Mouse (Mus musculus) cerebellum, postnatal 4 days (tissue): ENCODE measurements at regions not wholly inside any gene's neighbourhood (a gene's known extent, or its start where the extent isn't known, plus 50 kb on each side); places are given as distances from the start of the nearest gene placed in this dataset.

Experiments used
- DNase-seq, 2 experiments: peaks; one replicate each; pipeline ENCODE4 v3.0.0; 2022; ENCODE audit warnings: low spot score in 2 of 2, mixed read lengths in 1 of 2

DNA sequence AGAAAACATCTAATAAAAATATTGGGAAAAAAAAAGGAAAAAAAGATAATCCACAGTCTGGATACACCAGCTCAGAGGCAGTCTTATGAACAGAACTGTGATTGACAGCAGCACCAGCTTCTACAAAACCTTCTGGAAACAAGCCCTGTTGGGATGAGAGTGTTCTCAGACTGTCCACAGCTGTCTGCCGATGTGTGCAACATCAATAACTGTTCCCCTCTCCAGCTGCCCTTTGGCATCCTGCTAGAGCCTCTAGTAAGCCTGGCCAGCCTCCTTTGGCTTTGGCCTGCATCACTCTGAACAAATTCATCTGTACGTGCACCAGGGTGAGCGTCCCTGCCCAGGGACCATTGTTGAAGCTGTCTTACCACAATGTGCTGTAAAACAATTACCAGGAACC, 137.0 kb upstream of the Irs2 start:
- no peak for DNase-seq

DNA sequence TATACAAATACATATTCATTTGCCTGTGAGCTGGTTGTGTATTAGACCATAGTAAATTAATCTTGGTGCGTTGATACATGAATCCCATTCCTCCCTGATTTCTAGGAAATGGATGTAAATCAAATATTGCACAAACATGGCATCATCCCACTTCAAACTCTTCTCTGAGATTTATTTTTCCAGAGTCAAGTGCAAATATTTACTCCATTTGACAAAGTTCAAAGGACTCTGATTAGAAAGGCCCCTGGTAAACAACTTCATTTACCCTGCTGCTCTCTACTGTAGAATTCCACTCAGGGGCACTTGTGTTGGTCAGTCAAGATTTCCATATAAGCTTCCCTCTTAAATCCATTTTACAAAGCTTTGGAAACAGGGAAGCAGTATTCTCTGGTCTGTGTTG, 132.3 kb upstream of the Irs2 start:
- DNase-seq = no peak

DNA sequence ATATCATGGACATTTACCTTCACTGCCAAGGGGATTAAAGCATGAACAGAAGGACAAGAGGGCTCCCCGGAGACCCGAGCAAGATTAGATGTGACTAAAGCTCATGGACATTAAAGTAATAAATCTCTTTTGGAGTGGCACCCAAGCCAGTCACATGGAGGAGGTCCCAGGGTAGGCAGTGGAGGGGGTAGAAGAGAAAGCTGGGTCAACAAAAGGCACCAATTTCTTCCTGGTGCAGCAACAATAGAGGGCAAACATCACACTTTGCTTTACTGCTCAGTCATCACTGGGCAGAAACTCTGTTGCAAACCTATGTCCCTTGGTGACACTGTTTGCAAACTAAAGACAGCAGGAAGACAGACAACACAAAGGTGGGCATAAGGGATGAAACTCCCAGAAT, 131.0 kb upstream of the Irs2 start:
- DNase-seq = no peak

DNA sequence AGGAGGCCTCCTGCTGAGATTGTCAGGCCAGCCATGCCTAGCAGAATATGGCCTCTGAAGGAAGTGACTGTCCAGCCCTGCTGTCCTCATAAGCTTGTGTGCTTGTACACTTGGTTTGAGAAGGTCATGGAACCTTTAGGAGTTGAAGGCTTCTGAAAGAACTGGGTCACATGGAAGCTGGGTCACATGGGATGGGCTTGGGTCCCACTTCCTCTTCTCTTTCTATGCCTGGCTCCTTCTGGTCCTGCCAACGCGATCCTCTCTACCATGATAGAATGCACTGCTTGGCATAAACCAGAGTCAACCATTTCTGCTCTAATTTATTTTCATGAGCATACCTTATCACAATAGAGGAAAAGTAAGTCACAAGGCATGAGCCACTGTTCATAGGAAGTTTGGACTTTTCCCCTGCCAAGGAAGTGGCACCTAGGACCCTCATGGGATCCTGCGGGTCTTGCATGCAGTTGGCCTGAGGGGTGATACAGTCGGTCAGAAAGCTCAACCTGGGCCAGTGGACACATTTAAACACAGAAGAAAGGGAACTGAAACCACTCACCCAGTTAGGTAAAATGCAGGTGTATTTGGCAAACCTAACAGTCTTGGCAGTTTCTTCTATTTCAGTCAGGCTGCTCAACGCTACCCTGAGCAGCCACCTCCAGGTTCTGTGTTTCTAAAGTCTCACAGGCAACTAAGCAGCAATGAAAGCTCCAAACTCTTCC, 130.2 kb upstream of the Irs2 start:
- DNase-seq = no peak

DNA sequence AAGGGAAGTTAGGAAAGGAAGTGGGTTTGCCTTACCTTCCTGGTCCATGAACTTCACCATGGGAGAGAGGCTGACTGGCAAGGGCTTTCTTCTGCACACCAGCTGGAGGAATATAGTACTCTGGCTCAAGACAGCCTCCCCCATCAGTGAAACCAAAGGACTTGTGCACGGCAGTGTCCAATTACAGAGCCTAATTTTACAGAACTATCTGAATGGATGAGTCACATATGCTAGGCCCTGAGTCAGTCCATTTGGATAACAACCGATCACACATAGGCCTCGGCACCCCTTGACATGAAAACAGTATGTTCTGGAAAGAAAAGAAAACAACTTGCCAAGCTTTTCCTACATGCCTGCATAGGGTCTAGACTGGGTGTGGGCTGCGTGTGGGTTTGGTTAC, 128.3 kb upstream of the Irs2 start:
- no peak for DNase-seq

DNA sequence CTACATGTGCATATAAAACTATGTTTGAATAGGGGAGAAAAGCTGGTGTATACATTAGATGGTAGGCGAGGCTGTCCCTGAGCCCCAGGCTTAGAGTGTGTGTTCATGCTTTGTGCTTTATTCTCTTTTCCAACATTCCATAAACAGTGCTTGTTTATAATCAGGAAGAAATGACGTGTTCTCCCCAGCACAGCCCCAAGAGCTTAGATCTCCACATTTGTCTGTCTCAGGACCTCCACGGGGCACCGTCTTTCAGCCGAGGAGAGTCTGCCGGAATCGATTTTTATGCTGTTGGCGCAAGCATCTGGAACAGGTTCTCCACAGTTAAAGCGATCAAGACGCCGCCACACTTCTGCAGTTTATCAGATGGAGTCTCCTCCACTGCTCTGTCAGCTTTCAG, 126.9 kb upstream of the Irs2 start:
- DNase-seq = no peak

DNA sequence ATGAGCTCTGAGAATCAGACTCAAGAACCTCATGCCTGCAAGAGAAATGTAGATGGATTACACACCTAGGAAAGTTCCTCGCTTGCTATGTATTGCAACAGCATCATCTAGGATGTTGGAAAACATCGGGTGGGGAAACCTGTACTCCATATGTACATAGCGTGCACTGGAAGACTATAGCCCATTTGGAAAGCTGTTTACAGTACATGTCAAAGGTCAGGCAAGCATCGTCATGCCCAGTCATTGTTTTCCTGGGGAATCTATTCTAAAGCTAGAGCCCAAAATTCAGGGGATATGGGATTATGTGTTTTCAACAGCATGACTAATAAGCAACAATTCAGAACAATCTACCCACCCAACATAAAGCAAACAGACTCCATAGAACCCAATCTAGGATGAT, 126.3 kb upstream of the Irs2 start:
- no peak for DNase-seq

DNA sequence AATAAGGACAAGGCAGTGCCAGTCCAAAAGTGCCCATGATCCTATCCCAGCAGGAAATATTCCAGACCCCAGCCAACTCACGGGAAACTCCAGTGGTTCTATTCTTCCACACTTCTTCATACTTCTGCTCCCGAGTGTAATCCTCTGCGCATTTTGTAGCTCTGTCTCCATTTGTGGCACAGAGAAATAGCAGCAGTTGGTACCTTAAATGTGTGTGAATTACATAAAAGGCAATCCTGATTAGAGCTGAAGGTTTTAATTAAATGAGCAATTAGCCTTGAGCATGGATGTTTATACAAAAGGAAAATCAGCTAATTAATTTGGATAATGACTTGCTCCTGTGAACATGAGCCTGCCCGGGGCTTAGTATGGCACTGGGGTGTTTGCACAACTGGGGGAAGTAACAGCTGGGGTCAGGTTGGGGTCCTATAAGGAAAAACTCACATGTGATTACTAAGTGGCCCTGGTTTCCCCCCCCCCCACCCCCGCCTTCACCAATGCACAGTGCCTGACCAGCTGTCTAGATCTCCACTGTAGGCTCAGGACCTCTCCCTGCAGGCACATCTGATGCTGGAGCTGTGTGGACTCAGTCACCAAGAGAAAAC, 110.9 kb upstream of the Irs2 start:
- no peak for DNase-seq

DNA sequence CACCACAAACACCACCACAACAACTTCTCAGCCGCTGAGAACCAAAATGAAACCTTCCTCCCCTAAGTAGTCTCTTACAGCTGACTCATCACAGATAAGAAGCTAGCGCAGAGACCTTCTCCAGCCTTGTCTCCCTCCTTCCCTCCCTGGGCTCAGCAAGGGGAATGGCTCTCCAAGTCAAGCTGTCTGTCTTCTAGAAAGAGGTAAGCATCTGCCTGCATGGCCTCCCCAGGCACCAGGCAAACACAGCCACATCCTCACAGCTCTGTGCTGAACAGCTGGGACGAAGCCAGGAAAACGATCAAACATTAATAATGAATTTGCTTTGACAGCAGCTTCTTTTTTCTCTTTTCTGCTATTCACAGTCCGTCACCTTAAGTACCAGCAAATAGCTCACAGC, 108.3 kb upstream of the Irs2 start:
- peak in 1 of 2 experiments; percentile 15 for DNase-seq

DNA sequence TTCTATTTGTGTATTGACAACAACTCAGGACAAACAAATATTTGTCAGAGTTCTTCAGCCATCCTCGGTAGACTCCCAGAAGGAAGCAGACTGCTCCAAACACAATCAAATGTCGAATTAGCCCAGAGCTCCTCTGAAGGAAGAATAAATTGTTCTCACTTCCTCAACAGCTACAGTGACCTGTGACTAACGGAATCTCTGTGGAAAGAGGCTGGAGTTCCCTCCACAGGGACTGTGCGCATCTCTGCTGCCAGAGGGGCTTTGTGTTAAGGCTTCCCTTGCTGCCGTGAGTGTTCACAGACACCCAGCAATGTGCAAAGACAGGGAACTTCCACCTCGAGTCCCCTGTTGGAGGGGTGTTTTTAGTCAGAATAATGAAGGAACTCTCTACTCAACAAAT, 107.0 kb upstream of the Irs2 start:
- DNase-seq = no peak

DNA sequence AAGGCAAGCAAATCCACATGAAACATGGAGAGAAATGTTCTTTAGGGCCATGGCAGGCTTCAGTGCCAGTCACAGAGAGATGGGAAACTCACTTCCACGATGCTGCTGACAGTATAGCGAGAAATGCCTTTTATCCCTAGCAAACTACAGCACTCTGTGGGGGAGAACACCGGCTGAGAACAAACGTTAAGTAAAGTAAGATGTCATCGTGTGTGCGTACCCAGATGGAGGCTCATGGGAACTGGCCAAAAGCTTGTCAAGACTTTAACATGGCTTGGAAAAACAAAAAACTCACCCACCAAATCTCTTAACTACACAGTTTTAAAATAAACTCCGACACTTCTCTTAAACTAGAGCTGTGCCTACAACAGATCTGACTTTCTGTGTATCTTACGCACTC, 106.3 kb upstream of the Irs2 start:
- DNase-seq = no peak

DNA sequence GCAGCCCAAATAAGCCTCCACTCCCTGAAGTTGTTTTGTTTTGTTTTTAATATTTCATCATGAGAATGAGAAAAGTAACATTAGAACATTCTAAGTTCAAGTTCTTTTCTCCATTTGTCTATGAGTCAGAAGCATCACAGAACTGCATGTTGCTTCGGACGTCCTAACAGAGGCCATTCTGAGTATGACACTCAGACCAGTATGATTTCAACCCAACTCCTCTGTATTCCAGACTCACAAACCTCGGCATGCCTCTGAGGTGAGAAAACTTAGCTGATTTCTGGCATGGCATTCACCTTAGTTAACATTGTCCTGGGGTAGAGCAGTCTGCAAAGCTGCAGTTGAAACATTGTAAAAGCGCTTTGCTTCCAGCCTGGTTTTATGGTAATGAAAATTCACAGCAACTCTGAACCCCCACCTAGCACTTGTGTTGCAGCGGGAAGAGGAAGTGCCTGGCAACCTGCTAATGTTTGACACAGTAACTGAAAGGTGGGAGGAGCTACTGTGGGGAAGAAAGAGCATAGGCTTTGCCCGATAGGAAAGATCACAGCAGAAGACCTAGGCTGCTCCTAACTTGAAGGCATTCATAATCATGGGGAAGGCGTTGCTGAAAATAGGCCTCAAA, 104.8 kb upstream of the Irs2 start:
- DNase-seq = no peak

DNA sequence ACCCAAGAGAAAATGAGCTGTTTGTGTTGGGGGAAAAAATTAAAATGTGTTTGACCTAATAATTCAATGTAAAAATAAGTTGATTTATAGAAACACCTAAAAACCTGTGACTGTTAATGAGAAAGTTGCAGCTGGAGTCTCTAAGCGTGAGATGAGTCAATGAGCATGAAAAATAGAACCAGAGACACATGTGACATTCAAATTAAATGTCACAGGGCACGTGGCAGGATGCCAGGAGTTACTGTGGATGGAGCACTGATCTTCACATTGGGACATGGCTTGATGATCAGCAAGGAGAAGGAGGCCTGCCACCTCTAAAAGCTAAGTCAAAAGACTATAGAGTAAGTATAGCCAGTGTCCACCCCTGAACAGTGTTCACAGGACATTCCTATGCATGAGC, 103.7 kb upstream of the Irs2 start:
- no peak for DNase-seq

DNA sequence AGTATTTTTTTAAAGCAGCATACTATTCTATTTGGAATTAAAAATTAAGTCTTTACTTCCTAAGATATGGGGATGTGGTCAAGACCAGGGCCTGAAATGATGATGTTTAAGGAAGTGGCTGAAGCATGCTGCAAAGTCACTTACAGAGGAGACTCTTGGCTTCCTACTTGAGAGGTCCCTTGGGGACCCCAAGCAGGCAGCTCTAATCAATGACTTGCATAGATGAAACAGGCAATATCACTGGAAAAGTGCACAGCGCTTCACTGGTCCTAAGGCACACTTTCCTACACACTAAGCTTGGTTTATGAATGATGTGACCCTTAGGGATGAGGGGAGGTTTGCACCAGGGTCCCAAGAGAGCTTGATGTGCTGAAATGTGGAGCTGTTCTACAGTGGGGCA, 99.2 kb upstream of the Irs2 start:
- DNase-seq = no peak

DNA sequence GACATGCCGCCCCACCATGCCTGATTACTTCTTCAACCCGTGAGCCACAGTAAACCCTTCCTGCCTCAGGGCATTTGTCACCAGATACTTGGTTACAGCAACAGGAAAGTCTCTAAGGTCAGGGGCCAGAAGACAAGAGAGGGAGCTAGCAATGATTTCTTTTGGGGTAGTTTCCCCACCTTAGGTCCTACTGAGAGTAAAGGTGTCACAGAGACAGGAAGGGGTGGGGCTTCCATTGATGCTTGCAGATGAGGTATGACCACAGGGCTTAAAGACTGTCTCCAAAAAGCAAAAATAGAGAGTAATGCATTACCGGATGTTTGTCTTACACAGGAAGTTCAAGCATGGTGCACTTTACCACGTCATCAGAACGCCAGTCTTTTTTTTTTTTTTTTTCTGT, 98.8 kb upstream of the Irs2 start:
- no peak for DNase-seq

DNA sequence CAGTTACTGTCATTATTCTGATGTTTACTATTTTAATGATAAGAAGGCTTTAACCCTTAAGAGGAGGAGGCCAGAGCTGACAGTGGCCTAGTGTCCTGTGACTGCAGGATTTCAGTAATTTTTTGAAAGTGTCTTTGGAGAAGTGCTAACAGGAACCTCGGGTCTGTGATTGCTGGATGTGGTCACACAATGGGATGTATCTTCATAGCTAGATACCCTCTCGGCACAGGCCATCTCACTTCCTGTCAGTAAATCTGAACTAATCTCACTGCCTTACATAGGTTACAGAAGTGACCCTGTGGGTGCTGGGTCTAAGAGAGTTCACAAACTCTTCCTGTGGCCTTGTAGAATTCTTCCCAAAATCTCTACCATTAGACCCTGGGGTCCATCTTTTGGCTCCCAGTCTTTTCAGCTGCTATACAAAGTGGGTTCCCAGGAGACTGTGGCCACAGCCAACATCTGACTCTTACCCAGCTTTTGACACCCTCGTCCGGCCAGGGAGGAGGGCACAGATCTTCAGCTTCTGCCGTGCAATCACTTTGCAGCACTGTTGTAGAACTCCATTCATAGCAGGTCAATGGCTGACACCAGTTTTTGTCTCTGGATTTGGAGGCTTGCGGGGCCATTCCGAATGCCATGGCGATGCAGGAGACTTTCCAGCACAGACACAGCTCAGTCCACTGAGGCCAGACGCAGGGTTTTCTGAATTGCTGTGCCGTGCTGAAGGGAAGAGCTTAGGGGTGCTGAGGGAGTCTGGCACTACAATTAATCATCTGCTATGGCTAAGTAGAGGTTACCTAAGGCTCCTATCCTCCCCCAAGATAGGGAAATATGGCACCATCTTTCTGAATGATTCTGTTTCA, 95.7 kb upstream of the Irs2 start:
- DNase-seq = no peak

DNA sequence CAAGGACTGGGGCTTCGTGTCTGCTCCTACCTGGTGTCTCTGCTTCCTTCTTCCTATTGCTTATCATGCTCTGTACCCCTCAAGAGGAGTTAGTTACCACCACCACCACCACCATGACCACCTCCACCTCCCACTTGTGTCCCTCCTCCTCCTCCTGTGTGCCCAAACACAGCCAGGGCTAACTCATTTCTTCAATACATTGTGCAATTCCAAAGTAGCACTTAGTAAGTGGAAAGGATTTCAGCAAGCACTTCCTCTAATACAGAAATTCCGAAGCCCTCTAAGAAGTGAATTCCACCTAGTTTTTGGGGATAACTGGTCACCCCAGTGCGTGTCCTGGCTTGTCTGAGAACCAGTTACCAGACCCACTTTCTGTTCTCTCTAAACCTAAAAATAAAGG, 92.1 kb upstream of the Irs2 start:
- DNase-seq = no peak

DNA sequence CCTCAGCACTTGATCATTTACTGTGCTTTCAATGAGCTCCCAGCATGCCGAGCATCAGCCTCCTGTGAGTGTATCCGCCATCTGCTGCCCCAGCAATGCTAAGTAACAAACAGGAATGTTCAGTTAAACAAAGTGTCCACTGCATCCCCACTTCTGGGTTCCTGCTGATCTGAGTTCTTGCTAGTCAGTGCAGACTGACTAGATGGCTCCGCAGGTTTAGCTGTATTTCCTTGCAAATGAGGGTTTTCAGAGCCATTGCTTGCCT, 91.3 kb upstream of the Irs2 start:
- DNase-seq = no peak

DNA sequence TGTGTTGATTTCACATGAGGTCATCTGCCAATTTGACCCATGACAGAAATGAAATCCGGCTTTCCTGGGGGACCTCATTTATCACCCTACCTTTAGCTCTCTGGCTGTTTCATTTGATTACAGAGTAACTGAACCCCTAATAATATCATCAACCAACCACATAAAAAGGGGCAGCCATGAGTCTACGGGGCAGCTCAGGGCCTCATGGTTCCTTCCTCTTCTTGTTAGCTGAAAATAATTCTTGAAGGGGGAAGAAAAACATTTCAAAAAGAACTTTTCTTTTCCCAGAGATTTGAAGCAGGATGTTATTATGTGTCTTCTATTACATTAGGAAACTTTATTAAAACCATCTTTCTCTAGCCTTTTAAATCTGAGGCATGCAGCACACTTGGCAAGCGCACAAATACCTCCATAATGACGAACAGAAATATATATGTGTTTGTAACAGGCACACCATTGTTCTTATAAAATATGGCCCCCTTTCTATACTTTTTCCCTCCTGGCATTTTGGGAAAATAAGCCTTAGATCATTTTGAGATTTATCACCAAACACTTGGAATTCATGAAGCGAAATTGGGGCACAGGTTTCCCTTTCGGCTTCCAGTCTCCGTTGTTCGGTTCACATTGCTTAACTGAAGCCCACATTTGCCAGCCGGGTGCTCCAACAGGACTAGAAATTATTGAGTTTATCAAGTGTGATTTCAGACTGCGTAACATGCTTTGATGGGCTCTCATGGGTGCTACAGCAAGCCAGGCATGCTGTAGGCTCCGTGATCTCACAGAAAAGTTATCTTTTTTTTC, 90.7 kb upstream of the Irs2 start:
- no peak for DNase-seq

DNA sequence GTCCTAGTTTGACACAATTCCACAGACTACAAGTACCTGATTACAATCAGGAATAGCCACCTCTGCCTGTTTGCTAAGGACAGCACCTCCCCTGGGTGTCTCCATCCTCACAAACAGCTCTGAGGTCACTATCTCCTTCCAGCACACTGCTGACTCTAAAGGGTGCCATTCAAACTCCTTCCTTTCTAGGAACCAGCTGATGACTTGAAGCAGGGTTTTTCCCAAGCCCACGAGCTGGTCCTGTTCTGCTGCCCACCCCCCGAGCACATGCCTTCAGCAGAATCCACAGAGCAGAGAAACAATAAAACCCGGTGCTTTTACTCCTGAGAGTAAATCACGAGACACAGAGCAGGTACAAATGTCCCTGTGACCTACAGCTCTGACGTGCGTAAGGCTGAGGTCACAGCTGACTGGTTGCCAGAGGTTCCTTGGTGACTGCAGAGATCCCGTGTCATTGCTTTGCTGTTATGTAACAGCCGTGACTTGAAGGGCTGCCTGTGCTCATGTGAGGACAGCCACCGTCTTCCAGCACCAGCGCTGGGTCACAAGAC, 90.0 kb upstream of the Irs2 start:
- DNase-seq = no peak

DNA sequence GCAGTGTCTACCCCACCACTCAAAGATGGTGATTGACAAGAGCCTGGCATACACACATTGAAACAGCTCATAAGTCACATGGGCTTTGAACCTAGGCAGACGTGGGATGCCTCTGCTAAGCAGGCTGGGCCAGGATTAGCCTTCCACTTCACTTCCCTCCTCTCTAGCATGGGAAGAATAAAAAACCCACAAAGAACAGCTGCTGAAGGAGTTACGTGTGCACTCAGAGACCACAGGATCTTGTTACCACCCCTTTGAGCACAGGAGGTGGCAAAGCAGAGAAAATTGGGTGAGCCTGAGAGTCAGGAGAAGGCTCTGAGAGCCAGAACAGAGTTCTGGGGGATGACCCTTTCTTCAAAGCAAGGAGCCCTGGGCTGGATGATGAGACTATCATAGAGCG, 89.6 kb upstream of the Irs2 start:
- no peak for DNase-seq

DNA sequence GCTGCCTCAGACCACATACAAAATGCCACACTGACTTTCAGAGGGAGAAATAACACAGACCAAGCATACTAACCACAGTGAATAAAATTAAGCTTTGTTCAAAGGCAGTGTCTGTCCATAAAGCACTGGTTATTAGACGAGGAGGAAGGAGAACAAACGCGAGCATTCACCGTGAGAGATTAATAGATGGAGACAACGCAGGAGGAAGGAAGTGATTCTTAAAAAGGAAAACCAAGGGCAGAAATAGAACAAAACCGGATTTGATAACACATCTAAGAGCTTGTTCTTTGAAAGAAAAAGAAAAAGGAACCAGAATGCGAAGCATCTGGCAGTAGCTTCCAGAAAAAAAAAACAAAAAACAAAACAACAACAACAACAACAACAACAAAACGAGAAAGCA, 86.3 kb upstream of the Irs2 start:
- no peak for DNase-seq
